Mouse (Mus musculus) gastrocnemius, adult 8-10 months (tissue): ENCODE results near the gene Mastl. TPM values are rescaled to one million over a fixed set of nuclear protein-coding genes. Genes with fewer than 3 reads are reported as not detected.
A peak's percentile ranks its signal among the peaks of the same experiment; 100 is the strongest.

Experiments used
- DNase-seq, 2 experiments: peaks; one replicate each; pipeline ENCODE4 v3.0.0; 2022; ENCODE audit warnings: low spot score in 2 of 2
- total RNA-seq, 4 experiments: library from RNA; stranded (reverse); gene quantifications; 2 replicates each; pipeline ENCODE4 v1.2.4; 2022

Mastl gene
- under 1 TPM; 0.24 to 0.67 (median 0.34) TPM for total RNA-seq

- DNase-seq = peak; percentile 92 to 96
These were observed at the start of gene Mastl, which contains the start of gene Yme1l1 for GRCm38 (mm10) chr2:23155777-23156607. Gene Mastl, minus strand, starts transcription at chr2:23156024. Gene Yme1l1, plus strand, starts transcription at chr2:23156369.

GRCm38 (mm10) chr2:23202900-23203670, 47.3 kb upstream of the Mastl start:
- DNase-seq = no peak

- no peak for DNase-seq
These were observed 45.2 kb upstream of the Mastl start for GRCm38 (mm10) chr2:23201034-23201433.

- no peak for DNase-seq
These were observed 38.5 kb upstream of the Mastl start for GRCm38 (mm10) chr2:23194366-23194765.

GRCm38 (mm10) chr2:23172305-23172704, 16.5 kb upstream of the Mastl start:
- no peak for DNase-seq

GRCm38 (mm10) chr2:23156608-23157081, 821 bp upstream of the Mastl start:
- DNase-seq = no peak

- DNase-seq = no peak
These were observed 614 bp downstream of the Mastl start for GRCm38 (mm10) chr2:23155199-23155621.

GRCm38 (mm10) chr2:23119573-23119972, 36.3 kb downstream of the Mastl start:
- no peak for DNase-seq

GRCm38 (mm10) chr2:23102266-23102665, 53.6 kb downstream of the Mastl start:
- no peak for DNase-seq

- no peak for DNase-seq
These were observed 58.8 kb downstream of the Mastl start for GRCm38 (mm10) chr2:23097028-23097427.

- no peak for DNase-seq
These were observed 63.6 kb downstream of the Mastl start for GRCm38 (mm10) chr2:23092216-23092615.

- no peak for DNase-seq
These were observed 71.3 kb downstream of the Mastl start for GRCm38 (mm10) chr2:23084540-23084939.

GRCm38 (mm10) chr2:23078588-23078987, 77.2 kb downstream of the Mastl start:
- DNase-seq = no peak

GRCm38 (mm10) chr2:23077693-23078092, 78.1 kb downstream of the Mastl start:
- no peak for DNase-seq

GRCm38 (mm10) chr2:23076783-23077182, 79.0 kb downstream of the Mastl start:
- no peak for DNase-seq

- no peak for DNase-seq
These were observed 80.0 kb downstream of the Mastl start for GRCm38 (mm10) chr2:23075846-23076245.

GRCm38 (mm10) chr2:23071406-23071805, 84.4 kb downstream of the Mastl start:
- no peak for DNase-seq

GRCm38 (mm10) chr2:23070491-23070890, 85.3 kb downstream of the Mastl start:
- no peak for DNase-seq

- DNase-seq = peak; percentile 81 to 83
These were observed 86.7 kb downstream of the Mastl start for GRCm38 (mm10) chr2:23068894-23069744.

GRCm38 (mm10) chr2:23068370-23068737, 87.5 kb downstream of the Mastl start:
- no peak for DNase-seq
